Mouse (Mus musculus) central nervous system, embryonic 18 days (tissue): ENCODE measurements around the gene Fibcd1. TPM values are rescaled to one million over a fixed set of nuclear protein-coding genes. Genes with fewer than 3 reads are reported as not detected.

Source experiments
- polyA plus RNA-seq: library from polyadenylated mRNA; depleted of rRNA; stranded (reverse); fragments of >200 nt; gene quantifications from 2 replicates; pipeline ENCODE4 v1.2.3, GENCODE M21; 2012; rRNA removed

Gene Fibcd1
- polyA plus RNA-seq, result 7.2 and 8.1 TPM in 2 replicates

DNA sequence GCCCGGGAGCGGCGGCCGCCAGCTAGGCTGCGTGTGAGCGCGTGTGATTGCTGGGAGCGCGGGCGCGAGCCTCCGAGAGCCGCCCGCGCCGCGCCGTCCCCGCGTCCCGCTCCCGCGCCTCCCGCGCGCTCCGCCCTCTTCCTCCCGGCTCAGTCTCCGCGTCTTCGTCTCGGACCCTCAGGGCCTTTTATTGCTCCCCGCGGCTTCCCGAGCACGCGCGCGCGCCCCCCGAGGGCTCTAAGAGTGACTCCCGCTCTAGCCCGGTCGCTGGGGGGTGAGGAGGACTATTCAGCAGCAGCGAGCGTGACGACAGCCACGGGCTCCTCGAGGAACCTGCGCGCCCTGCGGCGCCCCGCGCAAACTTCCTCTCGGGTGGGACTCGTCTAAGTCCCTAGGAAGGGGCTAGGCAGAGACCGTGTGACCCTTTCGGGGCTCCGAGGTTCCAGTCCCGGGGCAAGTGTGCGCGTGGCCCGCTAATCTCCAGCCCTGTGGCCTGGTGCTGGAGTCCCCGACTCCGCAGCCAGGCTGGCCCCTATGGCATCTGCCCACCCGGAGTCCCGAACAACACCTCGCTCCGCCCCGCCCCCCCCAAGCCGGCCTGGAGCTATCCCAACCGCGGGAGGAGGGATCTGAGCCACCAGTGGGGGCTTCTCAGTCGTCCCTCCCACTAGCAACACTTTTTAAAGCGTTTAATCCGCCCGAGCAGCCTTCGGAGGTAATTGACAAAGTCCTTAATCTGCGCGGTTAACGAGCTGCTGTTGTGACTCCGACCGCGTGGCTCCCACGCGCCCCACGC lies at the start of gene Fibcd1:
Fibcd1 (minus strand) TSS at position 110 of the 796 bp plus-strand sequence.

DNA sequence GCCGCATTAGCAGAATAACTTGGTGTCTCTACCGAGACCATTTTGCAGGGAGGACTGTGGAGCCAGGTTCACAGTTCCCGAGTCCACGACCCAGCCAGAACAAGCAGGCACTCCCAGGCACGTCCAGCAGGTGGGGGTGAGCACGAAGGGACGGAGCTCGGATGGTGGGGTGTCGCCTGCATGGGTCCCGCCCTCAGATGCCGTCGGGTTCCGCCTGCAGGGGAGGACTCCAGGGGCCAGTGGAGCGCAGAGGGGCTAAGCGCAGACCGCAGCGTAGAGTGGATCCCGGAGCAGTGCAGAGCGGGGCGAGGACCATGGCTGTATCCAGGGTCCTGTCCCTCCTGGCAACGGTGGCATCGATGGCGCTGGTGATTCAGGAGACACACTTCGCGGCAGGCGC lies 41.2 kb upstream of the Fibcd1 start, which contains the start of gene Lamc3:
Lamc3 (plus strand) TSS at position 262 of the 400 bp plus-strand sequence.

GRCm38 (mm10) chr2:31810444-31810843 lies 35.4 kb downstream of the Fibcd1 start, which contains the start of gene Qrfp:
TSS of gene Qrfp (minus strand) at chr2:31810580.

Other genes with a start within 250 kb of the Fibcd1 start
- gene Prdm12, start 206.0 kb downstream of the Fibcd1 start, polyA plus RNA-seq, result 1.6 and 3.2 TPM in 2 replicates
- gene Exosc2, start 175.3 kb downstream of the Fibcd1 start, polyA plus RNA-seq, result 35.9 and 37.6 TPM in 2 replicates
- gene Abl1, start 157.6 kb downstream of the Fibcd1 start, polyA plus RNA-seq, result 34.4 and 36.3 TPM in 2 replicates
- 0.04 and 0.05 TPM in 2 replicates for gene Qrfp, start 35.4 kb downstream of the Fibcd1 start, polyA plus RNA-seq
- gene Lamc3, start 41.3 kb upstream of the Fibcd1 start, polyA plus RNA-seq, result 3.6 and 4.1 TPM in 2 replicates
- 18.1 and 20.1 TPM in 2 replicates for gene Aif1l, start 104.1 kb upstream of the Fibcd1 start, polyA plus RNA-seq
- 26.8 and 27.9 TPM in 2 replicates for gene Nup214, start 128.4 kb upstream of the Fibcd1 start, polyA plus RNA-seq
- 0.36 and 0.64 TPM in 2 replicates for gene Fam78a, start 238.9 kb upstream of the Fibcd1 start, polyA plus RNA-seq
- gene Plpp7, start 249.5 kb upstream of the Fibcd1 start, polyA plus RNA-seq, result 22.1 and 22.2 TPM in 2 replicates